Mouse (Mus musculus) liver, adult 2 months (tissue): Measurements from ENCODE around the gene Ednrb. TPM values are rescaled to one million over a fixed set of nuclear protein-coding genes. Genes with fewer than 3 reads are reported as not detected.
A peak's percentile ranks its signal among the peaks of the same experiment; 100 is the strongest.
"Not testable (repeated sequence)": the region's sequence is repeated elsewhere in the genome, so short reads cannot be mapped to it uniquely, and the experiment has no call there.

ENCODE experiments used
- DNase-seq: peaks from one replicate; pipeline ENCODE4 v3.0.0-alpha.2; 2011; ENCODE audit warnings: low read depth, low spot score; ENCODE audit errors: extremely low read depth
- H3K27ac ChIP-seq: fragments of 200-500 bp; replicated peaks from 2 replicates; pipeline ENCODE4 v1.5.1; 2012; ENCODE audit warnings: low read depth, mild to moderate bottlenecking, control low read depth, inconsistent platforms, low read length; ENCODE audit not compliant: insufficient read depth
- H3K27me3 ChIP-seq: fragments of 200-500 bp; 2 replicates; pipeline ENCODE4 v1.6.1; 2012; ENCODE audit warnings: mild to moderate bottlenecking, moderate library complexity, low read length, inconsistent platforms; ENCODE audit not compliant: control insufficient read depth, insufficient read depth
- H3K36me3 ChIP-seq: fragments of 200-500 bp; 2 replicates; pipeline ENCODE4 v1.6.1; 2012; ENCODE audit warnings: low read length, inconsistent platforms; ENCODE audit not compliant: control insufficient read depth, insufficient read depth
- H3K4me1 ChIP-seq: fragments of 200-500 bp; 2 replicates; pipeline ENCODE4 v1.6.1; 2011; ENCODE audit warnings: low read length; ENCODE audit not compliant: control insufficient read depth, insufficient read depth
- H3K4me3 ChIP-seq: fragments of 200-500 bp; 2 replicates; pipeline ENCODE4 v1.5.1; 2011; ENCODE audit warnings: low read depth, mild to moderate bottlenecking, control low read depth, low read length, moderate library complexity; ENCODE audit not compliant: insufficient read depth
- H3K79me2 ChIP-seq: fragments of 200-500 bp; 2 replicates; pipeline ENCODE4 v1.6.1; 2012; ENCODE audit warnings: inconsistent platforms, mild to moderate bottlenecking, low read length, moderate library complexity; ENCODE audit not compliant: control insufficient read depth, insufficient read depth
- H3K9ac ChIP-seq: fragments of 200-500 bp; 2 replicates; pipeline ENCODE4 v1.6.1; 2012; ENCODE audit warnings: low read depth, mild to moderate bottlenecking, control low read depth, inconsistent platforms, low read length
- CTCF ChIP-seq: fragments of 200-500 bp; IDR thresholded peaks from 2 replicates; pipeline ENCODE4 v1.5.1; 2011; ENCODE audit warnings: low read depth, low read length, control low read depth
- POLR2A ChIP-seq: fragments of 200-500 bp; IDR thresholded peaks from 2 replicates; pipeline ENCODE4 v1.6.1; 2011; ENCODE audit warnings: low read length, control low read depth; ENCODE audit not compliant: insufficient read depth; ENCODE audit errors: extremely low read depth
- WGBS: fragments of 180-500 bp; shearing (Covaris S2); methylation state at CpG from one replicate; pipeline ENCODE4 v1.1.7; 2018; 5-methylcytosine and 5-hydroxymethylcytosine counted together
- polyA plus RNA-seq: library from polyadenylated mRNA; depleted of rRNA; stranded (reverse); fragments of >200 nt; gene quantifications from 2 replicates; pipeline ENCODE4 v1.2.3, GENCODE M21; 2012
- total RNA-seq: library from RNA; depleted of rRNA; stranded (reverse); fragments of >200 nt; gene quantifications from 2 replicates; pipeline ENCODE4 v1.2.3, GENCODE M21; 2014

Gene Ednrb
- total and polyA plus RNA-seq, 2 experiments: 2.8 to 12.0 TPM

GRCm38 (mm10) chr14:103785096-103785965 is 58.9 kb downstream of the Ednrb start:
- Histone ChIP-seq H3K27ac (no peak overlapping the region), H3K36me3 (no peaks in the 10 kb centered on the region), H3K79me2 (no peaks in the 10 kb centered on the region), H3K27me3 (no peaks in the 10 kb centered on the region), H3K4me3 (no peak overlapping the region), H3K9ac (no peak overlapping the region), H3K4me1 (no peaks in the 10 kb centered on the region)
- no peak for TF ChIP-seq POLR2A
- no peak for TF ChIP-seq CTCF
- DNase-seq: peak; percentile 16
- 64% methylated on average over 9 of the region's 9 CpGs for WGBS

- H3K4me1 ChIP-seq, DNase-seq, H3K27me3 ChIP-seq, H3K79me2 ChIP-seq, H3K9ac ChIP-seq, H3K27ac ChIP-seq, H3K36me3 ChIP-seq, H3K4me3 ChIP-seq: not testable (repeated sequence)
- 92% methylated on average over 6 of the region's 6 CpGs for WGBS
Observed at GRCm38 (mm10) chr14:103780336-103780735, 63.9 kb downstream of the Ednrb start.

- TF ChIP-seq CTCF: no peak
- TF ChIP-seq POLR2A: no peak
- Histone ChIP-seq H3K79me2 (no peaks in the 10 kb centered on the region), H3K4me1 (no peaks in the 10 kb centered on the region), H3K36me3 (no peaks in the 10 kb centered on the region), H3K27me3 (no peaks in the 10 kb centered on the region), H3K27ac (no peak overlapping the region), H3K4me3 (no peak overlapping the region), H3K9ac (no peak overlapping the region)
- DNase-seq: no peak
- WGBS: 84% methylated on average over 6 of the region's 6 CpGs
Observed at GRCm38 (mm10) chr14:103779276-103779675, 64.9 kb downstream of the Ednrb start.

- Histone ChIP-seq H3K27ac (no peak overlapping the region), H3K36me3 (no peaks in the 10 kb centered on the region), H3K4me1 (no peaks in the 10 kb centered on the region), H3K4me3 (no peak overlapping the region), H3K9ac (no peak overlapping the region), H3K27me3 (no peaks in the 10 kb centered on the region), H3K79me2 (no peaks in the 10 kb centered on the region)
- no peak for DNase-seq
- WGBS: 73% methylated on average over 13 of the region's 13 CpGs
- no peak for TF ChIP-seq POLR2A
- TF ChIP-seq CTCF: no peak
Observed at GRCm38 (mm10) chr14:103778533-103779151, 65.6 kb downstream of the Ednrb start.

- no peak for DNase-seq
- WGBS: 45% methylated on average over 12 of the region's 12 CpGs
- no peaks in the 10 kb centered on the region for H3K79me2 ChIP-seq
- H3K4me1 ChIP-seq: no peaks in the 10 kb centered on the region
- no peak for TF ChIP-seq CTCF
- no peak for TF ChIP-seq POLR2A
- no peaks in the 10 kb centered on the region for H3K36me3 ChIP-seq
- H3K4me3 ChIP-seq: no peak overlapping the region
- no peak overlapping the region for H3K27ac ChIP-seq
- no peaks in the 10 kb centered on the region for H3K27me3 ChIP-seq
- no peak overlapping the region for H3K9ac ChIP-seq
Observed at GRCm38 (mm10) chr14:103778009-103778431, 66.2 kb downstream of the Ednrb start.

GRCm38 (mm10) chr14:103777386-103777785 is 66.8 kb downstream of the Ednrb start:
- H3K27ac ChIP-seq: no peak overlapping the region
- no peak overlapping the region for H3K9ac ChIP-seq
- H3K36me3 ChIP-seq: no peaks in the 10 kb centered on the region
- TF ChIP-seq POLR2A (no peak), CTCF (no peak)
- WGBS: 63% methylated on average over 4 of the region's 4 CpGs
- DNase-seq: no peak
- no peaks in the 10 kb centered on the region for H3K27me3 ChIP-seq
- H3K4me3 ChIP-seq: no peak overlapping the region
- no peaks in the 10 kb centered on the region for H3K4me1 ChIP-seq
- no peaks in the 10 kb centered on the region for H3K79me2 ChIP-seq
